In the genomic region with DNA sequence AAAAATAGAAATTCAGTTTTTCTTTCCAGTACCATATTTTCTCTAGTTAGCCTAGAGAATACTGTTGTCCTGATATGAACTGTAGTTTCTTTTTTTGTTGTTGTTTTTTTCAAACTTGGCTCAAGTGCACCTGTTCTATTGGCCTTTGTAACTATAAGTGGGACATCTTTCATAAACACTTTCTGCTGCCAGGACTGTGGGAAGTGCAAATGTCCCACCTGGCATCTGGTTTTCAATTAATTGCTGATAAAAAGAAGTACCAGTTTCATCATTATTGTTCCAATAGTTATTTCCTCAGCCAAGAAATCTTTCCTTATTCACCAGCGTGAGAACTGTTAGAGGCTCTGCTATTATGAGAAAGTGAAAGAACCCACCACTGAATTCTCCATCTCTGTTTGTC, we compare ENCODE assay signal across 25 mouse cellular contexts.
A peak's percentile ranks its signal among the peaks of the same experiment; 100 is the strongest.
DNase-seq lines count a peak whose midpoint lies in the region; ATAC-seq and TF ChIP-seq lines count a peak whose summit lies in the region.
"Had no signal": no experiment of that assay in that cellular context is flagged by ENCODE, and none has a peak within 500 bp of the region (broad histone marks: within the 10 kb centered on the region; RNA-seq: fewer than 3 reads in every experiment).

No protein-coding gene starts in this region.

- DNase-seq in cerebellum, adult 9-10 months, result peak; percentile 12
- no peak for DNase-seq in cerebellum, postnatal 14 days
- DNase-seq in layer of hippocampus, adult 11-12 months (ENCODE audit: low spot score), result peak; percentile 42
- no peak for DNase-seq in layer of hippocampus, postnatal 36 days
- DNase-seq in liver, adult 2 months (ENCODE audit: extremely low read depth, low read depth, low spot score), result peak; percentile 27
- no peak for DNase-seq in liver, embryonic 11.5 days (ENCODE audit: low spot score)
- peak; percentile 61 for DNase-seq in layer of hippocampus, adult 9-11 months
- no peak for DNase-seq in thymus, postnatal 4 days
- DNase-seq: adrenal gland, adult 8-10 months; adrenal gland, postnatal 25 days; cerebellum, adult 11 months; cerebellum, postnatal 10 days; gastrocnemius, postnatal 25 days; heart, adult 18-20 months; heart, postnatal 10 days; heart, postnatal 36 days had no signal

- H3K4me1 ChIP-seq in liver, adult 2 months (ENCODE audit: control insufficient read depth, insufficient read depth, low read length), result no peaks in the 10 kb centered on the region
- H3K4me1 ChIP-seq in liver, embryonic 11.5 days (replicated peaks; ENCODE audit: control insufficient read depth, insufficient read depth, low read length), result no peaks in the 10 kb centered on the region
- H3K4me1 ChIP-seq: heart, embryonic 12.5 days; heart, embryonic 15.5 days; hindbrain, embryonic 10.5 days had no signal

- no peak for TF ChIP-seq POLR2A in liver, adult 2 months (IDR thresholded peaks at IDR 0.05; ENCODE audit: extremely low read depth, insufficient read depth, low read length)

- H3K4me3 ChIP-seq in liver, adult 2 months (ENCODE audit: insufficient read depth, low read depth, low read length), result no peak overlapping the region
- H3K4me3 ChIP-seq in liver, embryonic 11.5 days (ENCODE audit: low read depth, low read length), result no peak overlapping the region
- H3K4me3 ChIP-seq: forebrain, embryonic 12.5 days; heart, embryonic 12.5 days; heart, embryonic 15.5 days; hindbrain, embryonic 10.5 days had no signal

- 53% methylated on average over 1 of the region's 1 CpGs for WGBS in liver, adult 2 months
- WGBS in liver, embryonic 11.5 days, result 88% methylated on average over 1 of the region's 1 CpGs

- H3K9ac ChIP-seq in liver, adult 2 months (ENCODE audit: low read depth, low read length), result no peak overlapping the region
- H3K9ac ChIP-seq in liver, embryonic 11.5 days (ENCODE audit: low read depth, low read length), result no peak overlapping the region
- H3K9ac ChIP-seq: forebrain, embryonic 12.5 days; heart, embryonic 12.5 days; heart, embryonic 15.5 days; hindbrain, embryonic 14.5 days had no signal

- no peak for TF ChIP-seq CTCF in liver, adult 2 months (IDR thresholded peaks at IDR 0.05; ENCODE audit: low read depth, low read length)

- no peaks in the 10 kb centered on the region for H3K36me3 ChIP-seq in liver, adult 2 months (ENCODE audit: control insufficient read depth, insufficient read depth, low read length)
- H3K36me3 ChIP-seq in liver, embryonic 11.5 days (ENCODE audit: control insufficient read depth, insufficient read depth, low read length), result no peaks in the 10 kb centered on the region
- H3K36me3 ChIP-seq: forebrain, embryonic 12.5 days; heart, embryonic 12.5 days; heart, embryonic 15.5 days; hindbrain, embryonic 10.5 days had no signal

- H3K27me3 ChIP-seq in liver, adult 2 months (ENCODE audit: control insufficient read depth, insufficient read depth, low read length), result no peaks in the 10 kb centered on the region
- no peaks in the 10 kb centered on the region for H3K27me3 ChIP-seq in liver, embryonic 11.5 days (replicated peaks; ENCODE audit: control insufficient read depth, insufficient read depth, low read length)
- H3K27me3 ChIP-seq: forebrain, embryonic 12.5 days; heart, embryonic 12.5 days; heart, embryonic 15.5 days had no signal

- H3K9me3 ChIP-seq in liver, embryonic 11.5 days (ENCODE audit: control insufficient read depth, low read length), result no peaks in the 10 kb centered on the region
- H3K9me3 ChIP-seq: forebrain, embryonic 12.5 days; heart, embryonic 12.5 days; heart, embryonic 15.5 days; hindbrain, embryonic 10.5 days had no signal

- no peaks in the 10 kb centered on the region for H3K79me2 ChIP-seq in liver, adult 2 months (ENCODE audit: control insufficient read depth, insufficient read depth, low read length)

- no peak for ATAC-seq in liver, embryonic 11.5 days (replicated peaks; ENCODE audit: low FRiP score)
- ATAC-seq: activated CD4-positive, CD25-positive, alpha-beta regulatory T cell, adult 4 months; forebrain, embryonic 16.5 days; hindbrain, postnatal 0 days; inflammation-experienced regulatory T-cells, adult 6 months had no signal

- no peak overlapping the region for H3K27ac ChIP-seq in liver, adult 2 months (replicated peaks; ENCODE audit: insufficient read depth, low read depth, low read length)
- no peak overlapping the region for H3K27ac ChIP-seq in liver, embryonic 11.5 days (ENCODE audit: low read depth, low read length)
- H3K27ac ChIP-seq: forebrain, embryonic 12.5 days; heart, embryonic 15.5 days; hindbrain, embryonic 10.5 days; hindbrain, embryonic 14.5 days; hindbrain, postnatal 0 days had no signal

- no peak overlapping the region for H3K4me2 ChIP-seq in liver, embryonic 11.5 days
- H3K4me2 ChIP-seq: forebrain, embryonic 12.5 days; heart, embryonic 12.5 days; heart, embryonic 15.5 days; hindbrain, embryonic 14.5 days had no signal

Comparison
In these comparisons a context has a peak if more than half of its experiments do, and no peak if none do; other contexts are left out.
1. DNase-seq: peak in cerebellum, adult 9-10 months (single experiment), layer of hippocampus, adult 11-12 months (single experiment), liver, adult 2 months (single experiment) and layer of hippocampus, adult 9-11 months (single experiment); none in cerebellum, postnatal 14 days (0 of 2), layer of hippocampus, postnatal 36 days (0 of 2), liver, embryonic 11.5 days (single experiment) and thymus, postnatal 4 days (single experiment).